Mouse (Mus musculus) embryonic facial prominence, embryonic 10.5 days (tissue): ENCODE measurements at regions not wholly inside any gene's neighbourhood (a gene's known extent, or its start where the extent isn't known, plus 50 kb on each side); places are given as distances from the start of the nearest gene placed in this dataset.

Source experiments
- DNase-seq: peaks from one replicate; pipeline ENCODE4 v3.0.0-alpha.2; 2017; ENCODE audit warnings: low spot score
- H3K27ac ChIP-seq: fragments of 300-500 bp; sonication (generic); replicated peaks from 2 replicates; pipeline ENCODE4 v1.5.1; 2016; ENCODE audit warnings: mild to moderate bottlenecking
- H3K27me3 ChIP-seq: fragments of 300-500 bp; sonication (generic); replicated peaks from 2 replicates; pipeline ENCODE4 v1.6.1; 2016; ENCODE audit warnings: low read depth, mild to moderate bottlenecking; ENCODE audit not compliant: poor library complexity, severe bottlenecking
- H3K36me3 ChIP-seq: fragments of 300-500 bp; sonication (generic); replicated peaks from 2 replicates; pipeline ENCODE4 v1.6.1; 2016; ENCODE audit warnings: mild to moderate bottlenecking, moderate library complexity
- H3K4me1 ChIP-seq: fragments of 300-500 bp; sonication (generic); 2 replicates; pipeline ENCODE4 v1.6.1; 2016
- H3K4me3 ChIP-seq: fragments of 300-500 bp; sonication (generic); 2 replicates; pipeline ENCODE4 v1.5.1; 2016; ENCODE audit warnings: mild to moderate bottlenecking, moderate library complexity
- H3K9me3 ChIP-seq: fragments of 300-500 bp; sonication (generic); 2 replicates; pipeline ENCODE4 v1.6.1; 2016; ENCODE audit warnings: mild to moderate bottlenecking
- WGBS: fragments of 180-500 bp; shearing (Covaris S2); methylation state at CpG from one replicate; pipeline ENCODE4 v1.1.7; 2016; 5-methylcytosine and 5-hydroxymethylcytosine counted together

GRCm38 (mm10) chr8:34528213-34528612, 416.7 kb upstream of the Gm10131 start:
- H3K4me3 ChIP-seq = no peak overlapping the region
- DNase-seq = no peak
- H3K9me3 ChIP-seq = no peaks in the 10 kb centered on the region
- 89% methylated on average over 3 of the region's 3 CpGs for WGBS
- H3K27ac ChIP-seq = no peak overlapping the region
- H3K4me1 ChIP-seq = no peaks in the 10 kb centered on the region
- H3K27me3 ChIP-seq = no peaks in the 10 kb centered on the region
- H3K36me3 ChIP-seq = no peaks in the 10 kb centered on the region

- Histone ChIP-seq H3K27ac (no peak overlapping the region), H3K36me3 (no peaks in the 10 kb centered on the region), H3K4me3 (no peak overlapping the region), H3K9me3 (no peaks in the 10 kb centered on the region), H3K4me1 (no peaks in the 10 kb centered on the region), H3K27me3 (no peaks in the 10 kb centered on the region)
- 81% methylated on average over 4 of the region's 4 CpGs for WGBS
- no peak for DNase-seq
These were observed 413.7 kb upstream of the Gm10131 start for GRCm38 (mm10) chr8:34525231-34525630.

- no peaks in the 10 kb centered on the region for H3K9me3 ChIP-seq
- DNase-seq = no peak
- no peaks in the 10 kb centered on the region for H3K4me1 ChIP-seq
- no peaks in the 10 kb centered on the region for H3K36me3 ChIP-seq
- no peaks in the 10 kb centered on the region for H3K27me3 ChIP-seq
- H3K4me3 ChIP-seq = no peak overlapping the region
- 83% methylated on average over 3 of the region's 3 CpGs for WGBS
- no peak overlapping the region for H3K27ac ChIP-seq
These were observed 412.3 kb upstream of the Gm10131 start for GRCm38 (mm10) chr8:34523849-34524248.

- no peak overlapping the region for H3K27ac ChIP-seq
- H3K9me3 ChIP-seq = no peaks in the 10 kb centered on the region
- no peaks in the 10 kb centered on the region for H3K36me3 ChIP-seq
- H3K4me3 ChIP-seq = no peak overlapping the region
- H3K27me3 ChIP-seq = no peaks in the 10 kb centered on the region
- DNase-seq = no peak
- no peaks in the 10 kb centered on the region for H3K4me1 ChIP-seq
- 89% methylated on average over 7 of the region's 7 CpGs for WGBS
These were observed 409.8 kb upstream of the Gm10131 start for GRCm38 (mm10) chr8:34521316-34521715.

- H3K4me1 ChIP-seq = no peaks in the 10 kb centered on the region
- WGBS = 72% methylated on average over 4 of the region's 4 CpGs
- no peaks in the 10 kb centered on the region; the same call in 1 of the 2 replicates for H3K9me3 ChIP-seq
- no peak for DNase-seq
- no peaks in the 10 kb centered on the region for H3K36me3 ChIP-seq
- H3K27ac ChIP-seq = no peak overlapping the region
- H3K27me3 ChIP-seq = no peaks in the 10 kb centered on the region
- H3K4me3 ChIP-seq = no peak overlapping the region
These were observed 409.1 kb upstream of the Gm10131 start for GRCm38 (mm10) chr8:34520664-34521063.

GRCm38 (mm10) chr8:34513459-34514090, 402.0 kb upstream of the Gm10131 start:
- no peaks in the 10 kb centered on the region for H3K4me1 ChIP-seq
- 76% methylated on average over 4 of the region's 4 CpGs for WGBS
- H3K4me3 ChIP-seq = no peak overlapping the region
- H3K27me3 ChIP-seq = no peaks in the 10 kb centered on the region
- H3K27ac ChIP-seq = no peak overlapping the region
- H3K9me3 ChIP-seq = peaks cover 3% of the 10 kb centered on the region; the same call in 1 of the 2 replicates
- H3K36me3 ChIP-seq = no peaks in the 10 kb centered on the region
- no peak for DNase-seq

- 82% methylated on average over 15 of the region's 15 CpGs for WGBS
- H3K4me1 ChIP-seq = no peaks in the 10 kb centered on the region
- no peak overlapping the region for H3K27ac ChIP-seq
- no peak for DNase-seq
- H3K27me3 ChIP-seq = no peaks in the 10 kb centered on the region
- no peak overlapping the region for H3K4me3 ChIP-seq
- no peaks in the 10 kb centered on the region for H3K36me3 ChIP-seq
- H3K9me3 ChIP-seq = peaks cover 6% of the 10 kb centered on the region; the same call in 1 of the 2 replicates
These were observed 394.5 kb upstream of the Gm10131 start for GRCm38 (mm10) chr8:34505829-34506555.

GRCm38 (mm10) chr8:34505102-34505501, 393.6 kb upstream of the Gm10131 start:
- 86% methylated on average over 7 of the region's 7 CpGs for WGBS
- no peak overlapping the region for H3K27ac ChIP-seq
- H3K9me3 ChIP-seq = peaks cover 6% of the 10 kb centered on the region; the same call in 1 of the 2 replicates
- DNase-seq = no peak
- no peaks in the 10 kb centered on the region for H3K36me3 ChIP-seq
- H3K4me1 ChIP-seq = no peaks in the 10 kb centered on the region
- H3K4me3 ChIP-seq = no peak overlapping the region
- H3K27me3 ChIP-seq = no peaks in the 10 kb centered on the region

GRCm38 (mm10) chr8:34502606-34503162, 391.1 kb upstream of the Gm10131 start:
- Histone ChIP-seq H3K36me3 (no peaks in the 10 kb centered on the region), H3K9me3 (no peaks in the 10 kb centered on the region), H3K4me3 (no peak overlapping the region), H3K4me1 (no peaks in the 10 kb centered on the region), H3K27ac (no peak overlapping the region), H3K27me3 (no peaks in the 10 kb centered on the region)
- no peak for DNase-seq
- 63% methylated on average over 1 of the region's 1 CpGs for whole genome bisulfite sequencing

- H3K4me1 ChIP-seq = no peaks in the 10 kb centered on the region
- WGBS = 80% methylated on average over 3 of the region's 3 CpGs
- H3K27ac ChIP-seq = no peak overlapping the region
- no peaks in the 10 kb centered on the region for H3K27me3 ChIP-seq
- H3K36me3 ChIP-seq = no peaks in the 10 kb centered on the region
- no peak for DNase-seq
- no peak overlapping the region for H3K4me3 ChIP-seq
- H3K9me3 ChIP-seq = no peaks in the 10 kb centered on the region
These were observed 387.7 kb upstream of the Gm10131 start for GRCm38 (mm10) chr8:34499196-34499595.

- Histone ChIP-seq H3K27me3 (no peaks in the 10 kb centered on the region), H3K27ac (no peak overlapping the region), H3K4me1 (no peaks in the 10 kb centered on the region), H3K4me3 (no peak overlapping the region), H3K9me3 (no peaks in the 10 kb centered on the region), H3K36me3 (no peaks in the 10 kb centered on the region)
- no peak for DNase-seq
- WGBS = 93% methylated on average over 4 of the region's 4 CpGs
These were observed 385.2 kb upstream of the Gm10131 start for GRCm38 (mm10) chr8:34496751-34497150.

- Histone ChIP-seq H3K9me3 (no peaks in the 10 kb centered on the region), H3K36me3 (no peaks in the 10 kb centered on the region), H3K27ac (no peak overlapping the region), H3K4me3 (no peak overlapping the region), H3K4me1 (no peaks in the 10 kb centered on the region), H3K27me3 (no peaks in the 10 kb centered on the region)
- no peak for DNase-seq
- 88% methylated on average over 4 of the region's 4 CpGs for WGBS
These were observed 384.4 kb upstream of the Gm10131 start for GRCm38 (mm10) chr8:34495974-34496373.
